Mouse (Mus musculus): ENCODE data around the gene Slc51a.

DNA sequence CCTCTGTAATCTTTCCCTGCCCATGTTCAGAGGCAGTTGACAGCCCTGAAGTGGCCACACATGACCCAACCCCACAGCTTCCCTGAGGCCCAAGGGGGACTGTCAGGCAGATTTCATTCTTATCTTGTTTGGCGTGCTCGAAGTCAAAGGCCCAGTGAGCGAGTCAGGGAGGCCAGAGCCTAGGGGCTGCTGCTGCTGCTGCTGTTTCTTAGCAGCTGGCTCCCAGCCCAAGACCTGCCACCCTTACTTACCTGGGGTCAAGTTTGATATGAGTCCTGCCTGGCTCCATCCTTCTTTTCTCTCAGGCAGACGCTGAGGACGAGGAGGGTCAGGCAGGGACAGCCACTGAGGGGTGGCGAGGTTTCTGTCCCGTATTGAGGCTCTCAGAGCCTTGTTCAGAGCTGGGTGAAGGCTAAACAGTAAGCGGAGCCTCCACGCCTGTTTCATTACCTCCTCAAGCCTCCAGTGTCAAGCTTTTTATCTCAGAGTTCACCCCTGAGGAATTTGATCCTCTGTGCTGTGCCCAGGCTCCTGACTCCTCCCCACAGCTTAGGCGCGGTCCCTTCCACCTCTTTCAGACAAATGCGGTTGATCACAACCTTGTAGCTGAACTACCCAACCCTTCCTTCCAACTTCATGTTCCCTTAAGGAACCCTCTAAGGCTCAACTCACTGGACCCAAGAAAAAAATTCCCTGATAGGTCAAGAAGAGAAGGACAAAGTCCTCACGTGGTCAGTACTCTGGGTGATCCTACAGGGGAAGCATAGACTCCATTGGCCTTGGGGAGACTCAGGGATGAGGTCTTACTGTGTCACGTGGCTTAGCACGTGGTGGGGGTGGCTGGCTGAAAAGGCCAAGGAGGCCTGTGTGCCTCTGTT lies at the start of gene Slc51a:
- no peak for TF ChIP-seq POLR2A (IDR thresholded peaks at IDR 0.05; ENCODE audit: low read depth, low read length)
- TF ChIP-seq CTCF (IDR thresholded peaks at IDR 0.05; ENCODE audit: borderline replicate concordance, insufficient read depth, low read length) = no peak

Data from embryonic fibroblast, embryonic 13.5 days (primary cell).